Mouse (Mus musculus): ENCODE measurements at regions not wholly inside any gene's neighbourhood (a gene's known extent, or its start where the extent isn't known, plus 50 kb on each side); places are given as distances from the start of the nearest gene placed in this dataset.

DNA sequence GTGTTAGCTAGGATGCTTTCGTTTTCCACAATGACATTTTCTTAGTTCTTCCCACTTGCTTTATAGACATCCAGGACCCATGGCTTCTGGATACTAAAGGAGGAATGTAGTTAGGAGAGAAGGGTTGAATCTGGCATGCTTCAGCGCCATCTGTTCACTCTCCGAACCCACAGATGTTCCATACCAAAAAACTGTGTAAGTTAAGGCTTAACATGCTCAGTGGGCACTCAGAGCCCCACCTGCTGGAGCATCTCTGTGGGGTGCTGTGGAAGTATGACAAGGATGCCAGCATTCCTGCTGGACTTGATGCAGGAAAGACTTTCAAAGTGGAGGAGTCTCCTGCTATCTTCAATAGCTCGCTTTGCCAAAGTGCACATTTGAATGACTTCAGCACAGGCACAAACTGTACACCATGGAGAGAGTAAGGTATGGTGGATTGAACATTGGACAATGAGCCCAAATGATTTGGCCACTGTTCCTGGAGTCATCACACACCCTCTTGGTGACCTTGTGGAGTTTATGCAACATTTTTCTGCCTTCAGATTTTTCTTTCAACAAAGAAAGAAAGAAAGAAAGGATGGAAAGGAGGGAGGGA lies 802.3 kb downstream of the Cdh8 start:
- peak; percentile 21 to 66 for DNase-seq (ENCODE audit: low spot score in 2 of 2)

DNA sequence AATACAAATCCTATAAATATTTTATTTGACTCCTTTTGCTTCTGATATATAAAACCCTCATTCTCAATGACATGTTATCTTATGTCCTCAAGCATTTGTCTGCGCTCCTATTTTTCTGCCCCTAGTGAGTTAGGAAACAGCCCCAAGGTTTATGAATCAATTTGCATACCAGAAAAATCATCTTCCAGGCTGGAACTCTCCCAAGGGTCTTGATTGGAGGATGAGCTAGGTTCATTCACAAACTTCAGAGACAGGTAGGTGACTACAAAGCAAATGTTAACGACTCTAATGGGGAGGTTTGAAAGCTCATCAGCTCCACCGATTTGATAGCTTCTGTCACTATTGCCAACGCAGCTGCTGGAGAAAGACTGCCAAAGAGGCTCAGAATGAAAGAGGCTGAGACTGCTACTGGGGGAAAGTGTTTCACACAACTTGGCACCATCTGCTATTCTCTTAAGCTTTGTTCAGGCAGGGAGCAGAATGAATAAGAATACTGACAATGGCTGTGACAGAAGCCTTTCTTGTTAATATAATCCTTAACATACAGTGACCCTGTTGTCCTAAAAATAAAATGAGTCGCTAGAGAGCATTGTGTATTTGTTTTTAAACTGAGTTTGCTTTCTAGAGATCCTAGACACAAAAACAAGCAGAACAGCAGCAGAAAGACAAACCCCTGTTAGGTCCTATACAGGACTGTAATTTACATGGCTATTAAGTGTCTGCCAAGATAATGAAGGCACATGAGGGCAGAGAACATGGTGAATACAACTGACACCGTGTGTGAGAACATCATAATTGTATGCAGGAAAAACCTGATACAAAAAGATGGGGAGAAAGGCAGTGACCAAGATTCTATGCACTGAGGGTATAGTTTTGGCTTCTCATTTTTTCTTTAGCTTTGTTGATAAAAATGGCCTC lies 843.4 kb downstream of the Cdh8 start:
- peak in 1 of 2 experiments; percentile 48 for DNase-seq (ENCODE audit: low spot score in 2 of 2)

DNA sequence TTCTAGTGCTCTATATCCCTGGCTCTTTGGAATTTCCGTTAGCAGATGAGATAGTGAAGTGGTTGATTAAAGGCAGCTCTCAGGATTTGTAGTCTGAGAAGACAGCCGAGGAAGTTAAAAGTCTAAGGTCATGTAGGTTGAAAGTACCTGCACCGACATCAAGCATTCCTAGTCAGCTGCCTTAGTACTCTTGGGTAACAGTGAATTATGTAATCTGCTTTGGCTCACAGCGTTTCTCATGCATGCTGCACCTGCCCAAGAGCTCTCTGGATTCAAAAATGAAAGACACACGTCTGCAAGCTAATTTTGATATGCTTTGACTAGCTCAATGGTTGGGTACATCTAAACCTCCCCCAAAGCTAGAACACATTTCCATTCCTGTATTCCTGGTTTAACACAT lies 849.6 kb downstream of the Cdh8 start:
- DNase-seq (ENCODE audit: low spot score in 2 of 2), result no peak

DNA sequence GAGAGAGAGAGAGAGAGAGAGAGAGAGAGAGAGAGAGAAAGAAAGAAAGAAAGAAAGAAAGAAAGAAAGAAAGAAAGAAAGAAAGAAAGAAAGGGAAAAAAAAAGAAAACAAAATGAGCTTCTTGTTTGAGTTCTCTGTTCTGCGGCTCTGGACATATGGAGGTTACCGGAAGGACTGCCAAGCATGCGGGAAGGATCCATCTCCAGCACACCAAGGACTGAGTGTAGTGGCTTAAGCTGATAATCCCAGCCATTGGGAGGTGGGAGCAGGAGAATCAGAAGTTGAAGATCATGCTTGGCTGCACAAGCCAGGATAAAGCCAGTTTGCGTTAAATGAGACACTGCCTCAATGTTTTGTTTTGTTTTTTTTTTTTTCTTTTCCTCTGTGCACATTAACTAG lies 897.8 kb downstream of the Cdh8 start:
- DNase-seq (ENCODE audit: low spot score in 2 of 2), result no peak

DNA sequence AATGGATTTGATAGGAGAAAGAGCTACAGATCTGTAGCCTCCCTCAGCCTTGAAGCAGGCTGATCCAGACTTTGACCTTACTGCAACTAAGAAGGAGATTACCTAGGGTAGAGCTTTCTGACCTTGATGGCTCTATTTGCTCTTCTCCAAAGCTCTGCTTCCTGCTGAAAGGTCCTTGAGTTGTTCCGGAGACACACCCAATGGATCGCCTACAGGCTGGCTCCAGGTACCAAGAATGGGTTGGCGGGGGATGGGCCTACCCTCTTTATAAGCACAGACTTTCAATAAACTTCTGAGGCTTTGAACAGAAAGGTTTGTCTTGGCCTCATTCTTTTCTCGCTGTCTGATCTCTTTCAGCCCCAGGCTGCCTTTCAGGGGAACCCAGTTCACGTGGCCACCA lies 901.0 kb downstream of the Cdh8 start:
- DNase-seq (ENCODE audit: low spot score in 2 of 2), result no peak

DNA sequence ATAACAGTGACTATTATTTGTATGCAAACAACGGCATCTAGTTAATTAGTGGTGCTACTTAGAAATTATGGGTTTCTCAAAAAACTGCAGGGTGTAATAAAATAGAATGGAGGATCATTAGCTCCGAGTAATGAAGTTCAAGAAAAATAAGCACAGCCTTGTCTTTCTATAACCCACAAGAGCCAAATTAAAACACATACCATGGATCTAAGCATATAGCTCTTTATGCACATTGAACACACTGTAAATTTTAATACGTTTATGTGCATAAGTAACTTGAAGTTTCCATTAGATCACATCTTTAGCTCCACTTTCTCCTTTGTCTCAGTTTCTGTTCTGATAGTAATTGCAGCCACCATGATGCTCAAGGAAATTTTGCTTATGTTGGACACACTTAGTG lies 919.5 kb downstream of the Cdh8 start:
- DNase-seq (ENCODE audit: low spot score in 2 of 2), result no peak

DNA sequence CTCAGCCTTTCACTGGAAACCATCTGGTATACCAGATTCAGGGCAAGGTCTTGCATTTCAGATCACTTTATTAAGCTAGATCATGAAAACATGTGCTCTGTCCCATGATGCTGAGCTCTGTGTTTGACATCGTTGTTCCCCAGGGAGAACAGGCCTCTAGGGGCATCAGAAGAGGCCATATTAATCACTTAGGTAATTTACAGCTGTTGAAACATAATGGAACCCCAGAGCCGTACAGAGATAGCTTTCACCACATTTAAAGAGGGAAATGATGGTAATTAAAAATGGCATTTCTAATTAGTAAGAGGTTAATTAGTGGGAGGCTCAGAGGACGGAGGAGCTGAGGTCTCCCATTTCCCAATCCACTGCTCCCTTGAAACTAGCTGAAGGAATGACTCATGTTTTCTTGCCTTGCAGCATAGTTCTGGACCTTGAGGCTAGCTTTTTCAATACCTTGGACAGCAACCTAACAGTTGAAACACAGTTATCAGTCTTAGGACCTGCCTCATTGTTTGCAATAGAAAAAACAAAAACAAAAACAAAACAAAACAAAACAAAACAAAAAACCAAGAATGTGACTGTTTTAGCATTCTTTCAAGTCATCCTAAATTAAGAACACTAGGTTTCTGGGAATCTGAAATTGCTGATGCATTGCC lies 952.8 kb downstream of the Cdh8 start:
- no peak for DNase-seq (ENCODE audit: low spot score in 2 of 2)

DNA sequence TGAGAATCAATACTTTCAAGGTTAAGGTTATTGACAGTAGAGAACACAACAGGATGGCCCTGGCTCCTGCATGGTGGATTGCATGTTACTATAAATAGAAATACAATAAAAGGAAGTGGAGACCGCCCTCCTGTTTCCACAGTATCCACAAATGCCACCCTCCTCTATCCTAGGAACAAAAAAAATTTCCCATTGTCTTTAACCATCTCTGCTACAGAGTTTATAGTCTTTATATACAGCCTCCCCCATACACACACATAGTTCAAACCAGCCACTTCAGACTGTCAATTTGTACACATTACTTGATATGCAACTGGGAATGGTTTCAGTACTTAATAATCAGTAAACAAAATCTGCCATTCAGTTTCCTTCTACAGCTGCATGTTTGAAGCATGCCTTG lies 960.7 kb downstream of the Cdh8 start:
- DNase-seq (ENCODE audit: low spot score in 2 of 2), result no peak
